Mouse (Mus musculus): ENCODE measurements at regions not wholly inside any gene's neighbourhood (a gene's known extent, or its start where the extent isn't known, plus 50 kb on each side); places are given as distances from the start of the nearest gene placed in this dataset.

DNA sequence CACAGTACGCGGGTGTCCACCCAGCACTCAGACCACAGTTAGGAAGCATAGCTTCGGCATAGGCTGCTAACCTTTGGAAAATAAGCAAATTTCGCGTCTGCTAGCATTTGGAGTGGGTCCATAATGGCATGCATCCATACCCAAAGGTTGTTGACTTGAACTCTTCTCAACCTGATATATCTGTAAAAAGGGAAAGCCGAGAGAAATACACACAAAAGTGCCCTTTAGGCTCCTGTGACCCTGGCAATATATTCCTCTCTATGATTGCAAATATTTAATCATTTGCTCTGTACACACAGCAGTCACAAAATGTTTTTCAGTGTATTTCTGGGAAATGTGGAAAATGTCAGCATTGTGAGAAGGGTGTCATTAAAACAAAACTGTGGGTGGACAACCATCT lies 347.1 kb downstream of the Tfec start:
- Histone ChIP-seq H3K4me2 (no peak overlapping the region), H3K27me3 (no peaks in the 10 kb centered on the region), H3K9ac (no peak overlapping the region), H3K9me3 (no peaks in the 10 kb centered on the region), H3K4me3 (no peak overlapping the region), H3K27ac (replicated peaks) (no peak overlapping the region), H3K4me1 (replicated peaks) (peaks cover 21% of the 10 kb centered on the region), H3K36me3 (no peaks in the 10 kb centered on the region)
- ATAC-seq (ENCODE audit: low read depth), result no peak
- WGBS, result 79% methylated on average over 6 of the region's 6 CpGs

DNA sequence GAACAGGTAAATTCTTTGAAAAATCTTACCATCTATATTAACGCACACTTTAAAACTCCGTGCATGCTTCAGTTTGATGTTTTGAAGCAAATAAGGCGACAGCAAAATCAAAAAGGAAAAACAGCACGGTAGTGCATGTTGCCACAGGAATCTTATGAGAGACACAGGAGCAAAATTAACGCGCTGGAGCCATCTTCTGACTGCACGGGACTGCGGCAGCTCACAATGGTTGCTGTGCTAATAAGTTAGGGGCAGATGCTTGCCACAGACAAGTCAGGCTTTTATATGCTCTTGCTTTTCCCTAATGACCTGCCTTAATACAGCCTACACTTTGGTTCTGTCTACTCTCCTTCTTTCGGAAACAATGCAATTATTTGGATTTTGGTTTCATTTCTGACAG lies 347.8 kb downstream of the Tfec start:
- no peaks in the 10 kb centered on the region for H3K27me3 ChIP-seq
- H3K27ac ChIP-seq (replicated peaks), result no peak overlapping the region
- H3K4me1 ChIP-seq (replicated peaks), result peaks cover 21% of the 10 kb centered on the region
- H3K36me3 ChIP-seq, result no peaks in the 10 kb centered on the region
- ATAC-seq (ENCODE audit: low read depth), result peak; percentile 69; the same call in 1 of the 2 replicates
- WGBS, result 49% methylated on average over 9 of the region's 9 CpGs
- no peak overlapping the region for H3K9ac ChIP-seq
- no peak overlapping the region for H3K4me2 ChIP-seq
- no peak overlapping the region for H3K4me3 ChIP-seq
- no peaks in the 10 kb centered on the region for H3K9me3 ChIP-seq

DNA sequence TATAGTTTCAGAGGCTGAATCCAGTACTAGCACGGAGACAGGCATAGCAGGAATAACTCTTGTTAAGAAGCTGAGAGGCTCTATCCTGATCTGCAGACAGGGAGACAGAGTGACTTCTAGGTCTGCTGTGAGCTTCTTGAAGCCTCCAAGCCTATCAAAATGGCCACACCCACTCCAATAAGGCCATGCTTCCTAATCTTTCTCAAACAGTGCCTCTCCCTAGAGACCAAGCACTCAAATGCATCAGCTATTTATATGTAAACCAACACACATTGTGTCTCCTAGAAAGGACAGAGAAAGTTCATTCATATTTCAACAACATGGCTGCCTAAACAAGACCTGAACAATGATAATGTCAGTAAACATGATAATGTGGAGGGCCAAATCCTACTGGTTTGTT lies 384.2 kb downstream of the Tfec start:
- ATAC-seq (ENCODE audit: low read depth), result no peak
- Histone ChIP-seq H3K4me1 (replicated peaks) (no peaks in the 10 kb centered on the region), H3K36me3 (no peaks in the 10 kb centered on the region), H3K9ac (no peak overlapping the region), H3K27me3 (no peaks in the 10 kb centered on the region), H3K9me3 (no peaks in the 10 kb centered on the region), H3K27ac (replicated peaks) (no peak overlapping the region), H3K4me3 (no peak overlapping the region), H3K4me2 (no peak overlapping the region)
- 60% methylated on average over 1 of the region's 1 CpGs for WGBS

DNA sequence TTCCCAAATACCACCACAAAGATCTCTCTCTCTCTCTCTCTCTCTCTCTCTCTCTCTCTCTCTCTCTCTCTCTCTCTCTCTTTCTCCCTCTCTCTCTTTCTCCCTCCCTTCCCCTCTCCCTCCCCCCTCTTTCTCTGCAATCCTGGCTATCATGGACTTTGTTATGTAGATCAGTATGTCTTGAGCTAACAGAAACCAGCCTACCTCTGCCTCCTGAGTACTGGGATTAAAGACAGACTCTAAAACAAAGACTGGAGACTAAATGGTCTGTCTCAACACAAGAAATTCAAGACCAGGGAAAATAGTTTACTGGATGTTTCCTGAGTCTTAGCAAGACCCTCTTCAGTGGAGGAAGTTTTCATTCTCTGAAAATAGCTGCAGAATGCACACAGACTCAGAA lies 384.7 kb downstream of the Tfec start:
- Histone ChIP-seq H3K36me3 (no peaks in the 10 kb centered on the region), H3K9me3 (no peaks in the 10 kb centered on the region), H3K27ac (replicated peaks) (no peak overlapping the region), H3K4me2 (no peak overlapping the region), H3K9ac (no peak overlapping the region), H3K4me1 (replicated peaks) (no peaks in the 10 kb centered on the region), H3K4me3 (no peak overlapping the region), H3K27me3 (no peaks in the 10 kb centered on the region)
- no peak for ATAC-seq (ENCODE audit: low read depth)

DNA sequence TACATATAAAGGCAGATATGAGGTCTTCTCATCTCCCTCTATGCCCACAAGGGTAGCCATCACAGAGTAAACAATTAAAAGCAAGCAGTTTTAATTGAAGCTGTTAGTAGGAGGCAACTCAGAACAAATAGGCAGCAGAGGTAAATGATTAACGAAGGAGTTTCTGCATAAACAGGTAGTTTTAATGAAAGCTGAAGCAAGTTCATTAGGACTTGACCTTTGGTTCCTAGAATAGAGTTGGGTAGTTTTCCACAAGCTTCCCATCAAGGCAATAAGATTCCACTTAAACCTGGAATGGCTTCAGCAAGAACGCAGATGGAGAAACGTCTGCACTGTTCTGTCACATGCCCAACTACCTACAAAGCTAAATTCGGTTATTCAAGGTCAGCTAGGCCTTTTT lies 394.4 kb downstream of the Tfec start:
- Histone ChIP-seq H3K9me3 (peaks cover 6% of the 10 kb centered on the region; the same call in 1 of the 2 replicates), H3K36me3 (no peaks in the 10 kb centered on the region), H3K4me1 (replicated peaks) (no peaks in the 10 kb centered on the region), H3K4me2 (no peak overlapping the region), H3K27ac (replicated peaks) (no peak overlapping the region), H3K27me3 (no peaks in the 10 kb centered on the region), H3K4me3 (no peak overlapping the region), H3K9ac (no peak overlapping the region)
- no peak for ATAC-seq (ENCODE audit: low read depth)
- WGBS, result 87% methylated on average over 4 of the region's 4 CpGs

DNA sequence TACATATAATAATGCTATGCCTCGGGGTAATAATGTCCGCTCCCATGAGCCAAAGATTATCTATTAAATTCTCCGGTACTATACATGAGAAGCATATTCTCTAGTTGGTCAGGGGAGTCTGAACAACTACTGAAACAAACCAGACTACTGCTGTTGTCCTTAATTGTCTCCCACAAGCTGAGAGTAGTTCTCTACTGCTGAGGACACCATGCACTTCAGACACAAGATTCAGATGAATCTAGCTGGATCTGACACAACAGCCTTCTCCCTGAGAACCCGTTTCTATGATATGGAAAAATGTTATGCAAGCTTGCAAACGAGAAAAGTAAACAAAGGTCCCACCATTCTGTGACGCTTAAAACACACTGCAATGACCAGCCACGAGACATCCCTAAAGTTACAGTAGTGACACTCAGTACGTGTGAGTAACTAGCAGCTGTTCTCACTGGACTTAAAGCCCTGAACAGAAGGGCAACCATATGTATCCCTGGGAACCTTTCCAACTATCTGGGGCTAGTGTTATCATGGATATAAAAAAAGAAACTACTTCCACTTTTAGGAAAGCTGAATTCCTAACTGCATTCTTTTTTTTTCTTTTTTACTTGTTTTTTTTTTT lies 411.1 kb downstream of the Tfec start:
- Histone ChIP-seq H3K4me1 (replicated peaks) (0 out of 2 replicates have a peak, but pooled peaks cover 6% of the 10 kb centered on the region), H3K4me2 (no peak overlapping the region), H3K27ac (replicated peaks) (no peak overlapping the region), H3K9me3 (no peaks in the 10 kb centered on the region), H3K36me3 (no peaks in the 10 kb centered on the region), H3K9ac (no peak overlapping the region), H3K27me3 (no peaks in the 10 kb centered on the region), H3K4me3 (no peak overlapping the region)
- ATAC-seq (ENCODE audit: low read depth), result no peak
- WGBS, result 84% methylated on average over 8 of the region's 8 CpGs

DNA sequence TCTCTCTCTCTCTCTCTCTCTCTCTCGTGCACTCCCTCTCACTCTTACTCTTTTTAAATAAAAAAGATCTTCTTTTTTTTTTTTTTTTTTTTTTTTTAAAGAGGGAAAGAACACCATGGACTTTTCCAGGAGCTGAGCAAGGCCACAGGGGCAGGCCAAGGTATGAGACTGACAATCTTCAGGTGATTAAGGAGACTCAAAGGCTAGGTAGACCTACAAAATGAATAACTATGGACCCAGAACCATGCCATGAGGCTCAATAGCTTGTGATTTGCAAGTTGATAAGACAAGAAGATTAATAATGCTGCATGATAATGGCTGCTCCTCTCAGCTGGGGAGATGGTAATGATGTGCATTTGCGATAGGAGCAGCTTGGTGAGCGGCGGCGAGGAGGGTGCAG lies 414.9 kb downstream of the Tfec start:
- H3K4me2 ChIP-seq, result no peak overlapping the region
- no peak overlapping the region for H3K27ac ChIP-seq (replicated peaks)
- 43% methylated on average over 5 of the region's 5 CpGs for WGBS
- H3K4me3 ChIP-seq, result no peak overlapping the region
- no peaks in the 10 kb centered on the region for H3K36me3 ChIP-seq
- H3K4me1 ChIP-seq (replicated peaks), result 0 out of 2 replicates have a peak, but pooled peaks cover 6% of the 10 kb centered on the region
- H3K9ac ChIP-seq, result no peak overlapping the region
- H3K9me3 ChIP-seq, result no peaks in the 10 kb centered on the region
- no peak for ATAC-seq (ENCODE audit: low read depth)
- H3K27me3 ChIP-seq, result no peaks in the 10 kb centered on the region

DNA sequence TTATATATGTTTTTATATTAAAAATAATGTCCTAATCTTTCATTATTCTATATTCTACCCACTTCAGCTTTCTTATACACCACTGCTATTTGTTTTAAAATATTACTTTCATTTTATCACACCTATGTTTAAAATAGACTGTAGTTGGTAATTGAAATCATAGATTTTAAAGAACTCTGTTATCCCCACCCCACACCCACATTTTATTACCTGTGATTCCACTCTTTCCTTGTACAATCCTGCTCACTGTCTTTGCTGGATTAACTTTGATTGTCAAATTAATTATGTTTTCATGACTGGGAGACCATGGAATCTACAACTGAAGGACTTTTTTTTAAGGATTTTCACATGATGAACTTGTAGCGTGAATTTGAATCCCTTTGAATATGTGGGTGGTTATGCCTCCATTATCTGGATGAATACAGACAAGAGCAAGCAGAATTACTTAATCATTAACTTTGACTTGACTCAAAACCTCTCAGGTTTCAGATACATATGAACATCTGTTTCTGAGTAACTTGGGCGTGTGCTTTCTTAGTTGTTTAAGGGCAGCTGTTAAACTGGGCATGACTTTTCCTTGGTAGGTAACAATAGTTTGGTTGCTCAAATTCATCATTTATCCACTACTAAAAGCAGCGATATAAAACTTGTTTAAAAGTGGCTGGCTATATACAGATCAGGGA lies 429.4 kb downstream of the Tfec start:
- H3K9me3 ChIP-seq, result no peaks in the 10 kb centered on the region
- no peak overlapping the region for H3K4me2 ChIP-seq
- no peak overlapping the region for H3K27ac ChIP-seq (replicated peaks)
- H3K4me3 ChIP-seq, result no peak overlapping the region
- H3K27me3 ChIP-seq, result no peaks in the 10 kb centered on the region
- no peak overlapping the region for H3K9ac ChIP-seq
- no peaks in the 10 kb centered on the region for H3K4me1 ChIP-seq (replicated peaks)
- H3K36me3 ChIP-seq, result no peaks in the 10 kb centered on the region
- ATAC-seq (ENCODE audit: low read depth), result no peak
- 90% methylated on average over 3 of the region's 3 CpGs for WGBS

DNA sequence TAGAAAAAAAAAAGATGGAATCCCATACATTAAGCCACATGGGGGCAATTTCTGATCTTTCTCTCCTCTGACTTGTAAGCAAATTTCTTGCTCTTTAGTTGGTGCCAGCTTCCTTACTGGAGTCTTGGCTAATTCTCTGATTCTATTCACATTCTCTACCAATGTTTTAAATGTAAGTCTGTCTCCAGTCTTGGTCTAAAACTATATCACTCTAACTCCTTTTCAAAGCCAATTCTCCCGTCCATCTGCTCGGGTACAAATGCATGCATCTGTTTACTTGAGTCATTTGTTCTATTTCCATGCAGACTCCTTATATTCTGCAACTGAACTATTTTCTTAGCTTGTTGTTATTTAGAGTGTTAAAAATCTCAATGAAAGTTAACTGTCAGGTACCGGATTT lies 440.0 kb downstream of the Tfec start:
- no peak overlapping the region for H3K9ac ChIP-seq
- no peak overlapping the region for H3K27ac ChIP-seq (replicated peaks)
- no peaks in the 10 kb centered on the region for H3K9me3 ChIP-seq
- no peak for ATAC-seq (ENCODE audit: low read depth)
- no peaks in the 10 kb centered on the region for H3K27me3 ChIP-seq
- no peaks in the 10 kb centered on the region for H3K4me1 ChIP-seq (replicated peaks)
- no peaks in the 10 kb centered on the region for H3K36me3 ChIP-seq
- H3K4me3 ChIP-seq, result no peak overlapping the region
- no peak overlapping the region for H3K4me2 ChIP-seq
- WGBS, result 85% methylated on average over 3 of the region's 3 CpGs

All from neural tube, embryonic 13.5 days (tissue).